Mouse (Mus musculus) liver, embryonic 14.5 days (tissue): ENCODE measurements at regions not wholly inside any gene's neighbourhood (a gene's known extent, or its start where the extent isn't known, plus 50 kb on each side); places are given as distances from the start of the nearest gene placed in this dataset.

Experiments
- ATAC-seq: fragments of 200-750 bp; cut with Nextera tagmentation; 2 replicates; pipeline ENCODE4 v1.8.0; 2017; ENCODE audit warnings: moderate number of reproducible peaks, mild to moderate bottlenecking, moderate library complexity; ENCODE audit not compliant: insufficient read depth
- DNase-seq, 3 experiments: peaks; one replicate each; pipeline ENCODE4 v3.0.0-alpha.2; 2012 to 2013; ENCODE audit warnings: low read depth in 3 of 3, low spot score in 3 of 3
- H3K27ac ChIP-seq: fragments of 300-500 bp; sonication (generic); 2 replicates; pipeline ENCODE4 v1.5.1; 2014; ENCODE audit warnings: moderate library complexity, mild to moderate bottlenecking, control low read depth, inconsistent platforms
- H3K27me3 ChIP-seq: fragments of 300-500 bp; sonication (generic); 2 replicates; pipeline ENCODE4 v1.6.1; 2014; ENCODE audit warnings: mild to moderate bottlenecking, low read length, moderate library complexity; ENCODE audit not compliant: control insufficient read depth, insufficient read depth
- H3K36me3 ChIP-seq: fragments of 300-500 bp; sonication (generic); replicated peaks from 2 replicates; pipeline ENCODE4 v1.6.1; 2014; ENCODE audit warnings: low read depth; ENCODE audit not compliant: control insufficient read depth, insufficient read depth
- H3K4me1 ChIP-seq, 2 experiments: fragments of 200-500 bp in 1 of 2; fragments of 300-500 bp in 1 of 2; sonication (generic) in 1 of 2; replicated peaks; 2 replicates each; pipeline ENCODE4 v1.6.1; 2012 to 2014; ENCODE audit warnings: antibody characterized with exemption in 1 of 2, inconsistent platforms in 1 of 2, low read length in 1 of 2; ENCODE audit not compliant: control insufficient read depth in 2 of 2, insufficient read depth in 2 of 2
- H3K4me2 ChIP-seq: fragments of 300-500 bp; sonication (generic); 2 replicates; pipeline ENCODE4 v1.6.1; 2014; ENCODE audit warnings: low read depth, mild to moderate bottlenecking, control low read depth, moderate library complexity
- H3K4me3 ChIP-seq, 2 experiments: fragments of 200-500 bp in 1 of 2; fragments of 300-500 bp in 1 of 2; sonication (generic) in 1 of 2; 2 replicates each; pipeline ENCODE4 v1.5.1; 2012 to 2014; ENCODE audit warnings: low read depth in 2 of 2, low read length in 2 of 2, mild to moderate bottlenecking in 2 of 2, control low read depth in 1 of 2, inconsistent platforms in 1 of 2, moderate library complexity in 1 of 2; ENCODE audit not compliant: insufficient read depth in 1 of 2
- H3K9ac ChIP-seq: fragments of 300-500 bp; sonication (generic); replicated peaks from 2 replicates; pipeline ENCODE4 v1.6.1; 2014; ENCODE audit warnings: mild to moderate bottlenecking, control low read depth, moderate library complexity
- H3K9me3 ChIP-seq: fragments of 300-500 bp; sonication (generic); 2 replicates; pipeline ENCODE4 v1.6.1; 2016; ENCODE audit warnings: low read length, mixed read lengths; ENCODE audit not compliant: control insufficient read depth
- CTCF ChIP-seq: IDR thresholded peaks from 2 replicates; pipeline ENCODE4 v1.5.1; 2016; ENCODE audit warnings: antibody characterized with exemption, low read depth, control low read depth
- EP300 ChIP-seq: IDR thresholded peaks from 2 replicates; pipeline ENCODE4 v1.6.1; 2016; ENCODE audit warnings: antibody characterized with exemption, low read depth
- WGBS: fragments of 180-500 bp; shearing (Covaris S2); extraction: QIAGEN DNeasy Blood & Tissue Kit; methylation state at CpG from one replicate; pipeline ENCODE4 v1.1.7; 2014; ENCODE audit not compliant: insufficient replicate concordance; 5-methylcytosine and 5-hydroxymethylcytosine counted together

- WGBS = 72% methylated on average over 6 of the region's 6 CpGs
- no peak overlapping the region for H3K4me3 ChIP-seq
Observed at GRCm38 (mm10) chr19:28178114-28178513, 167.1 kb upstream of the Rfx3 start.

GRCm38 (mm10) chr19:28176821-28177220, 165.9 kb upstream of the Rfx3 start:
- Histone ChIP-seq H3K9ac (no peak overlapping the region), H3K36me3 (no peaks in the 10 kb centered on the region), H3K9me3 (no peaks in the 10 kb centered on the region), H3K4me3 (no peak overlapping the region), H3K4me2 (no peak overlapping the region), H3K4me1 (no peaks in the 10 kb centered on the region), H3K27ac (no peak overlapping the region), H3K27me3 (no peaks in the 10 kb centered on the region)
- ATAC-seq = no peak
- no peak for TF ChIP-seq EP300
- TF ChIP-seq CTCF = no peak
- WGBS = 64% methylated on average over 6 of the region's 6 CpGs
- no peak for DNase-seq

More at GRCm38 (mm10) chr19:28178114-28178513, 167.1 kb upstream of the Rfx3 start:
- ATAC-seq = no peak
- H3K9ac ChIP-seq = no peak overlapping the region
- H3K4me1 ChIP-seq = no peaks in the 10 kb centered on the region
- H3K27ac ChIP-seq = no peak overlapping the region
- DNase-seq = no peak
- TF ChIP-seq EP300 = no peak
- TF ChIP-seq CTCF = no peak
- H3K9me3 ChIP-seq = no peaks in the 10 kb centered on the region
- H3K4me2 ChIP-seq = no peak overlapping the region
- no peaks in the 10 kb centered on the region for H3K36me3 ChIP-seq
- no peaks in the 10 kb centered on the region for H3K27me3 ChIP-seq

GRCm38 (mm10) chr19:28171836-28172534, 161.0 kb upstream of the Rfx3 start:
- ATAC-seq (no peak), DNase-seq (no peak)
- Histone ChIP-seq H3K36me3 (no peaks in the 10 kb centered on the region), H3K27ac (no peak overlapping the region), H3K4me3 (no peak overlapping the region), H3K4me2 (no peak overlapping the region), H3K27me3 (no peaks in the 10 kb centered on the region), H3K9ac (no peak overlapping the region), H3K4me1 (no peaks in the 10 kb centered on the region), H3K9me3 (no peaks in the 10 kb centered on the region)
- WGBS = 73% methylated on average over 11 of the region's 11 CpGs
- no peak for TF ChIP-seq EP300
- no peak for TF ChIP-seq CTCF

- DNase-seq (peak in 1 of 3 experiments; percentile 2), ATAC-seq (no peak)
- Histone ChIP-seq H3K4me3 (no peak overlapping the region), H3K36me3 (no peaks in the 10 kb centered on the region), H3K4me1 (no peaks in the 10 kb centered on the region), H3K4me2 (no peak overlapping the region), H3K9ac (no peak overlapping the region), H3K9me3 (no peaks in the 10 kb centered on the region), H3K27ac (no peak overlapping the region), H3K27me3 (no peaks in the 10 kb centered on the region)
- WGBS = 63% methylated on average over 12 of the region's 12 CpGs
- TF ChIP-seq EP300 (no peak), CTCF (no peak)
Observed at GRCm38 (mm10) chr19:28167451-28168165, 156.6 kb upstream of the Rfx3 start.

GRCm38 (mm10) chr19:28166626-28167025, 155.7 kb upstream of the Rfx3 start:
- Histone ChIP-seq H3K27me3 (no peaks in the 10 kb centered on the region), H3K36me3 (no peaks in the 10 kb centered on the region), H3K9ac (no peak overlapping the region), H3K27ac (no peak overlapping the region), H3K9me3 (no peaks in the 10 kb centered on the region), H3K4me3 (no peak overlapping the region), H3K4me1 (no peaks in the 10 kb centered on the region), H3K4me2 (no peak overlapping the region)
- 67% methylated on average over 7 of the region's 7 CpGs for WGBS
- no peak for TF ChIP-seq EP300
- no peak for TF ChIP-seq CTCF
- no peak for ATAC-seq
- DNase-seq = no peak
